Mouse (Mus musculus): ENCODE results near the gene Crygs.
"Not testable (repeated sequence)": the region's sequence is repeated elsewhere in the genome, so short reads cannot be mapped to it uniquely, and the experiment has no call there.

The Crygs gene

GRCm38 (mm10) chr16:22782686-22783085 lies 28.7 kb downstream of the Crygs start:
- no peak for DNase-seq

- DNase-seq = no peak
Observed at GRCm38 (mm10) chr16:22779228-22779835, 32.0 kb downstream of the Crygs start.

GRCm38 (mm10) chr16:22778296-22778695 lies 33.1 kb downstream of the Crygs start:
- DNase-seq = not testable (repeated sequence)

- no peak for DNase-seq
Observed at GRCm38 (mm10) chr16:22775471-22775985, 35.8 kb downstream of the Crygs start.

- no peak for DNase-seq
Observed at GRCm38 (mm10) chr16:22768661-22769060, 42.7 kb downstream of the Crygs start.

- DNase-seq = no peak
Observed at GRCm38 (mm10) chr16:22767405-22767804, 44.0 kb downstream of the Crygs start.

GRCm38 (mm10) chr16:22766738-22767211 lies 44.6 kb downstream of the Crygs start:
- no peak for DNase-seq

GRCm38 (mm10) chr16:22765531-22765930 lies 45.8 kb downstream of the Crygs start:
- DNase-seq = no peak
